Mouse (Mus musculus) thymus, postnatal 14 days (tissue): Measurements from ENCODE around the gene D330045A20Rik.
"Not testable (repeated sequence)": the region's sequence is repeated elsewhere in the genome, so short reads cannot be mapped to it uniquely, and the experiment has no call there.

ENCODE experiments used
- DNase-seq: peaks from one replicate; pipeline ENCODE4 v3.0.0; 2021

D330045A20Rik gene

DNA sequence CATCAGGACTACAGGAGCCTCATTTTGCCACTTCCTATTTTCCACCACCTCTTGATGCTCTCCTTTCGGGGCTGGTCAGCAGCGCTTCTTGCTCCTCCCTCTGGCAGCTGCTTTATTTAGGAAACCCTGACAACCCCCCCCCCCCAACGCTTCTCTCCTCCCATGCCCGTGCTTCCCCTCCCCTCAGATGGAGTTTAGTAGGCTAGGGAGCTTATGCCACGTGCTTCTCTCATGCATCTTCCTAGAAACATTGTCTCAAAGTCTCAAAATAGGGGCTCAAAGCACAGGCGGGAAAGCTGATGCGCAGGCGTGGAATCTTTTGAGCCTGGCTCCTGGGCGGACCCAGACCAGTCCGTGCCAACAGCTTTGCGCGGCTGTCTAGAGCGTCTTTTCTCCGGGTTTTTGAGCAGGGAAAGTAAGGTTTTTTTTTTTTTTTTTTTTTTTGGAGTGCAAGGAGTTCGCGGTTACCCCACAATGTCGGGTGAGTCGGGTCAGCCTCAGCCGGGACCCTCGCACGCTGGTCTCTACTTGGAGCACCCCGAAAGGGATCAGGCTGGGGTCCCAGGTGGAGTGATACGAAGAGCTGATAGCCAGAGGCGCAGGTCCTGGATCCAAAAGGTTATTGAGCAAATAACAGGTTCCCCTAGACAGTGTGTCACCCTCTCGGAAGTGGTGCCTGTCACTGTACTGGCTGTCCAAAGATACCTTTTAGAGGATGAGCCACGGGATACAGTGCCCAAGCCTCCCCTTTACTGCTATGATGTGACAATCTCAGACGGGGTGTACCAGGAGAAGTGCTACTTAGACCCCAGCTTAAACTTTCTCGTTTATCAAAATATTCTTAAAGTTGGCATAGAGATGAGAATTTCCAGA lies at the start of gene D330045A20Rik:
TSS of gene D330045A20Rik (plus strand) at position 346 of the 873 bp plus-strand sequence.
- DNase-seq: no peak

- DNase-seq: no peak
Observed at GRCm38 (mm10) chrX:139432550-139432949, 47.6 kb upstream of the D330045A20Rik start.

GRCm38 (mm10) chrX:139435202-139435601 lies 45.0 kb upstream of the D330045A20Rik start:
- no peak for DNase-seq

DNA sequence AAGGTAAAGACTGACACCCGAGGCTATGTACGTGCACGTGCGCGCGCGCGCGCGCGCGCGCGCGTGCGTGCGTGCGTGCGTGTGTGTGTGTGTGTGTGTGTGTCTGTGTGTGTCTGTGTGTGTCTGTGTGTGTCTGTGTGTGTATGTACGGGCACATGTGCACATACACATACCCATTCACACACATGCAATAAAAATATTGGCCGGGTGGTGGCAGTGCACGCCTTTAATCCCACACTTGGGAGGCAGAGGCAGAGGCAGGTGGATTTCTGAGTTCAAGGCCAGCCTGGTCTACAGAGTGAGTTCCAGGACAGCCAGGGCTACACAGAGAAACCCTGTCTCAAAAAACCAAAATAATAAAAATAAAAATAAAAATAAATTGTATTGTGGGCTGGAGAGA lies 39.1 kb upstream of the D330045A20Rik start:
- DNase-seq: not testable (repeated sequence)

DNA sequence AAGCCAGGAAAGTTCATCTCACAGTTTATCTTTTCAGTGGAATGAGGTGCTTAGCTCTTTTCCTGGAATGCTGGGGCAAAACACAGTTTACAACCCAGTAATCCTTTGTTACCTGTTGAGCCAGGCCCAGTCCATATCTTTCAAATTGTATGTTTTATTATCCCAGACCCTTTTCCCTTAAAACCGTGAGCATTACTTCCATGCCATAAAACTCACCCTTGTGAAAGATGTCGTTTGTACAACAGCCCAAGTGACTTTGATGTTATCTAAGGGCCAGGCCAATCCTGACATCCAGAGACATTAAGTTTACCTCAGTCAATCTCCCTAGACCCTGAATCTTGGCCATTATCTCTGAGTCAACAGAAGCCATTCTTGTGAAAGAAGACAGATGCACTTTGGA lies 23.4 kb upstream of the D330045A20Rik start:
- DNase-seq: no peak

DNA sequence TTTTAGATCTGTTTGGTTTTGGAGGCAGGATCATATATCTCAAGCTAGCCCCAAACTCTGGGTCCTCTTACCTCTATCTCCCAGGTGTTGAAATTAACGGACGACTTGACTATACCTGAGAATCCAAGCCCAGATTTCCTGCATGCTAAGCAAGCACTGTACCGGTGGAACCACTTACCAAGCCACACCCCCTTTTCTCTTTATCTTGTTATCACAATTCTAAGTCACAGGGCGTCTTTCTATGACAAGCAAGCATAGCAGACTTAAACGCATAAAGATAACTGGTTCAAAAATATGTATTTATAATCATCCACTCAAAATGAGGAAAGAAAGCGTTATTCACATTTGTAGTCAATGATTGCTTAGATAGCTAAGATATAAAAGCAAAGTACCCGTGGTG lies 1.9 kb downstream of the D330045A20Rik start:
- no peak for DNase-seq

- DNase-seq: no peak
Observed at GRCm38 (mm10) chrX:139484974-139485373, 4.8 kb downstream of the D330045A20Rik start.

DNA sequence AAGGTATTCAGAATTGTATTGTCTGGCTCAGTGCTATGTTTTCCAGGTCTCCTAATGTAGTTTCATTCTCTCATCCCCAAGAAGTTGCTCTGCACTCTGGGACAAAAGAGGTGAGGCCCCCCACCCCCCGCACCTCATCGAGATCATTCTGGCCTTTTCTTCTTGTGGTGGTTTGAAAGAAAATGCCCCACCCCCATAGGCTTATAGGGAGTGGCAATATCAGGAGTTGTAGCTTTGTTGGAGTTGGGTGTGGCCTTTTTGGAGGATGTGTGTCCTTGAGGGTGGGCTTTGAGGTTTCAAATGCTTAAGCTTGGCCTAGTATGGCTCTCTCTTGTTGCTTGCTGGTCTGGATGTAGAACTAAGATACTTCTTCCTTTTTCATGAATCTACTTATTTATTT lies 36.0 kb downstream of the D330045A20Rik start:
- no peak for DNase-seq

DNA sequence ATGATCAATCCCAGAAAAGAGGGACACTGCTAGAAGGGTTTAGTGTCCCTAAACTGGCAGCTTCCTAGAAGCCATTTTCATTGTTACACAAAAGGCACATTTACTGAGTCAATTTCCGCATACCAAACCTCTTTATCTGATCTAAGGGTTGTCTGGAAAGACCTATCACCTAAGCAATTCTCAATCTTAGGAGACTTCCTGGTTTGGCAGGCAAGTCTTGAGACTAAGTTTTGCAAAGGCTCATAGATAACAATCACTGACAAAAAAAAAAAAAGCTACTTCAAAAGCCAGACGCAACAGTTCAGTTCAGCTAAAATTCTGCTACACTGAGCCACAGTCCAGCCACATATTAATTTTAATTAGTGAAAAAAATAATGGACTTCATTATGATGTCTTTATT lies 39.1 kb downstream of the D330045A20Rik start:
- DNase-seq: no peak

GRCm38 (mm10) chrX:139524303-139525091 lies 44.3 kb downstream of the D330045A20Rik start:
- DNase-seq: no peak

- no peak for DNase-seq
Observed at GRCm38 (mm10) chrX:139525724-139526123, 45.6 kb downstream of the D330045A20Rik start.

DNA sequence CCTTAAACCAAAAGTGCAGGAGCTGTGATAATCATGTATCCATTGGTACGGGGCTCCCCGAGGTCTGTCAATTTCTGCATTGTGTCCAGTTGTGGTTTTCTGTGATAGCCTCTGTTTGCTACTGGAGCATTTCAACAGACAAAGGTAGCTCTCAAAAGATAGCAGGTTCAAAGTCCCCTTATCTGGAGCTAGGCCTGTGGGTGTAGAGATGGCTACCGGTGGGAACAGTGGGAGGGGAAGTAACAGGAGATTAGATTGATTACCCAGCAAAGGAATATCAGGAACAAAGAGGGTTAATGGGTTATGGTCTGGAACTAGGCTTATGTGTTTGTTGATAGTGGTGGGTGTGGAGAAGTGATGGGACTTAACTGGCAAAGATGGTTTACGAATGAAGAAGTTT lies 46.8 kb downstream of the D330045A20Rik start:
- DNase-seq: no peak

- DNase-seq: no peak
Observed at GRCm38 (mm10) chrX:139529678-139530077, 49.5 kb downstream of the D330045A20Rik start.

DNA sequence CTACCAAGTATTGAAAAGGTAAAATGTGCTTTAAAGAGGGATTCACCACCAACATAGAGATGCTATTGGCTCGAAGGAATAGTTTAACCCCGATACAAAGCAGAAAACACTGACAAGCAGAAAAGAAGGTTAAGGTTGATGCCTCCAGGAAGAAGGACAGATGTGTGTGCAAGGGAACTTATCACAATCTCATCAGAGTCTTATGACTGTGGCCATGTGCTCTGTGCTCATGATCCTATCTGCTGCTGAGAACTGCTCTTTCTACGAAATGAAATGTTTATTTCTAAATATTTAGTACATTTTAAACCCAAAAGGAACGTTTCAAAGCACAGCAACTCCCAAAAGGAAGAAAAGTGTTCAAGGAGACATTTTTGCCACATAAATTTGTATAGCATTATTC lies 52.1 kb downstream of the D330045A20Rik start:
- no peak for DNase-seq

- DNase-seq: no peak
Observed at GRCm38 (mm10) chrX:139537641-139538397, 57.7 kb downstream of the D330045A20Rik start.

- DNase-seq: no peak
Observed at GRCm38 (mm10) chrX:139543726-139544125, 63.6 kb downstream of the D330045A20Rik start.

- no peak for DNase-seq
Observed at GRCm38 (mm10) chrX:139550456-139550855, 70.3 kb downstream of the D330045A20Rik start.

GRCm38 (mm10) chrX:139552090-139552489 lies 71.9 kb downstream of the D330045A20Rik start:
- no peak for DNase-seq

DNA sequence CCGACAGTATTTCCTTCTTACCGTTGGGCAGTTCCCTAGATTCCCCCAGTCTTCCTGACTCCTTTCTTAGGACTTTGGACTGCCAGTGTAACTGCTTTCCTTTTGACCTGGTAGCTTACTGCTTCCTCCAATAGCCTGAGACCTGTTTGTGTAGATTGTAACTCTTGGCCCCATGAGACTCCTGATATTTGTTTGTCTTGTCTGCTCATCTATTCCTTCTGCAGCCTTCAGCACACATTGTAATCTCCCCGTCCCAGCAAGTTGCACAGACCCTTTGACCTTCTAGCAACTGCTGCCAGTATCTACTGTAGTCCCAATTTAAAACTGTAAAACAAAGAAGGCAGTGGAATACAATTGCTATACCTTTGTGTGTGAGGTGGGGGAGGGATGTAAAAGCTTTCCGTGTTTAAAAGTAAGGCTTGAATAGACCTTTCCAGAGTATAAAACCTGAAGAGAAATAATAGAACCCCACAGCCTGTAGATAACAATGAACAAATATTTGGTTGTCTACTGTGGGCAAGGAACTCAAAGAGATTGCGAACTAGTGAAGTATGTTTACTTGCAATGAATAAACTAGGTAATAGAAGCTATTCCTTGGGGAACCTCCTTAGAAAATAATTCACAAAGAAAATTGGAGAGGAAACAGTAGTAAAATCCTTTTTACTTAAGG lies 82.2 kb downstream of the D330045A20Rik start:
- DNase-seq: no peak

GRCm38 (mm10) chrX:139562925-139563461 lies 82.8 kb downstream of the D330045A20Rik start, which contains the start of gene Rnf128:
Gene Rnf128, plus strand, starts transcription at chrX:139563316.
- no peak for DNase-seq

- DNase-seq: no peak
Observed at GRCm38 (mm10) chrX:139570054-139570453, 89.9 kb downstream of the D330045A20Rik start.

DNA sequence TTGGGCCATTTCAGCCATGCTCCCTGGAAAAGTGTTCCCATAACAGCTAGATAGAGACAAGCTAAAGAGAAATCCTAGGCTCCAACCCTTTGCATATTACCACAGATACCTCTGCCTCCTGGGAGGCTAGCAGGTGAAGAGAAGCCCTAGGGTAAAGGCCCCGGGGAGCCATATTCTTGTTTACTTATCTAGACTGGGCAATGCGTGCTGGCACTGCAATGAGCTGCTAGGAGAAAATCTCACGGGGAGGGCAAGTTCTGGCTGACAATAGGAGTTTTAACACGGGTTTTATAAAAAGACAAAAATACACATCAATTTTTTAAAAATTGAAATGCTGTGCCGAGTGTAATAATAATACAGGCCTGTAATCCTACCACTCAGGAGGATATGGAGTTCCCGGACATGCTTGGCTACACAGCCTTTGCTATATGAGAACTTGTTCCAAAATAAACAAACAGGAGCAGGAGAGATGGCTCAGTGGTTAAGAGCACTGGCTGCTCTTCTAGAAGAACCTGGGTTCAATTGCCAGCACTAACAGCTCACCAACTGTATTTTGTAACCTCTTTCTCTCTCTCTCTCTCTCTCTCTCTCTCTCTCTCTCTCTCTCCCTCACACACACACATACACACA lies 98.6 kb downstream of the D330045A20Rik start:
- no peak for DNase-seq
